19 mouse cellular contexts compared by ENCODE assay signal in genomic region chr10:116547958-116548357, GRCm38 (mm10). TPM values are rescaled to one million over a fixed set of nuclear protein-coding genes. Genes with fewer than 3 reads are reported as not detected.
DNase-seq lines count a peak whose midpoint lies in the region; ATAC-seq lines count a peak whose summit lies in the region.
"Had no signal": no experiment of that assay in that cellular context is flagged by ENCODE, and none has a peak within 500 bp of the region (broad histone marks: within the 10 kb centered on the region; RNA-seq: fewer than 3 reads in every experiment).

No protein-coding gene starts in this region.

- peak; percentile 55; the same call in 1 of the 2 replicates for ATAC-seq in neutrophil, adult 5-6 weeks (ENCODE audit: extremely low read depth, insufficient number of reproducible peaks, low FRiP score, poor library complexity, severe bottlenecking)
- ATAC-seq in frontal cortex, adult (ENCODE audit: low TSS enrichment), result no peak
- ATAC-seq: forebrain, embryonic 15.5 days; intestine, postnatal 0 days; midbrain, embryonic 16.5 days had no signal

- peak; percentile 34 for DNase-seq in retina, embryonic 14.5 days (ENCODE audit: low spot score)
- no peak for DNase-seq in retina, postnatal 1 day
- DNase-seq in B cell, adult 2 months, result peak; percentile 38 to 51
- peak; percentile 35 for DNase-seq in ZHBTc4 (ENCODE audit: low read depth, low spot score)
- no peak for DNase-seq in lung, adult 18-20 months
- DNase-seq: adrenal gland, adult 8-10 months; cerebellum, adult 2 months; cerebellum, postnatal 25 days; gastrocnemius, postnatal 14 days; heart, adult 11 months; heart, postnatal 36 days; layer of hippocampus, postnatal 36 days; lung, embryonic 14.5 days; lung, postnatal 14 days had no signal

RNA-seq across cellular contexts. Expression of gene Cnot2, which starts 33.4 kb away (rescaled TPM):
- total RNA-seq in neutrophil, adult 5-6 weeks (2017), result 191 and 211 TPM in 2 replicates

Comparison
In these comparisons a context has a peak if more than half of its experiments do, and no peak if none do; other contexts are left out.
1. DNase-seq: peak in retina, embryonic 14.5 days (single experiment), B cell, adult 2 months (2 of 2) and ZHBTc4 (single experiment); none in retina, postnatal 1 day (single experiment) and lung, adult 18-20 months (0 of 2).